2 mouse cellular contexts compared by ENCODE assay signal in genomic region chr15:101171272-101171671, GRCm38 (mm10).
TF ChIP-seq lines count a peak whose summit lies in the region.

No protein-coding gene starts in this region.

TF ChIP-seq in CH12.LX, 34 proteins besides CTCF, POLR2A, EP300 and RAD21:
- TF ChIP-seq ZC3H11A (IDR thresholded peaks at IDR 0.05; ENCODE audit: low read depth, low read length) (no peak), MAX (IDR thresholded peaks at IDR 0.05; ENCODE audit: low read length) (no peak), ZNF384 (IDR thresholded peaks at IDR 0.05; ENCODE audit: low read depth, low read length) (peak; percentile 81)

TF ChIP-seq in ES-E14, 5 proteins besides CTCF, POLR2A, EP300 and RAD21:
- TF ChIP-seq ZNF384 (IDR thresholded peaks at IDR 0.05; ENCODE audit: low read depth, low read length) (0 out of 2 replicates have a peak, but pooled peaks have one; percentile 9), ZC3H11A (IDR thresholded peaks at IDR 0.05; ENCODE audit: borderline replicate concordance, low read depth, low read length) (no peak)
